Mouse (Mus musculus) layer of hippocampus, adult 11-12 months (tissue): ENCODE measurements around the gene Lypd4.
"Not testable (repeated sequence)": the region's sequence is repeated elsewhere in the genome, so short reads cannot be mapped to it uniquely, and the experiment has no call there.

Experiments
- DNase-seq: peaks from one replicate; pipeline ENCODE4 v3.0.0; 2022; ENCODE audit warnings: low spot score

Lypd4 gene

DNA sequence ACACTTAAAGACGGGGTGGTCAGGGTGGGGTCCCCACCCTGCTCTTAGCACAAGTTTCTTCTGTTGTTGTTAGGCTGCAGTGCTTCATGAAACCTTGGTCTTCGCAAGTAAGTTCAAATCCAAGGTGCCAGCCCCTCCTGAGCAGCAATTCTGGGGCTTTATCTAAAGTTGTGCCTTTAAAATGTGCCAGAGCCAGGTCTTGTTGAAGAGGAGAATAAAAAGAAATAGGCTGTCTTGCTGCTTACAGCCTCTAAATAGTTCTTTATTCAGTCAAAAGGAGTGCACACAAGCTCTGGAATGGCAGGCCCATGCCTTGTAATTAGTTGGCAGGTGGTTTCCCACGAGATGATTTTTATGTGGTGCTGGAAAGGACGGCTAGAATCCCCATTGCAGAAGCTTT, 17.4 kb upstream of the Lypd4 start:
- no peak for DNase-seq

DNA sequence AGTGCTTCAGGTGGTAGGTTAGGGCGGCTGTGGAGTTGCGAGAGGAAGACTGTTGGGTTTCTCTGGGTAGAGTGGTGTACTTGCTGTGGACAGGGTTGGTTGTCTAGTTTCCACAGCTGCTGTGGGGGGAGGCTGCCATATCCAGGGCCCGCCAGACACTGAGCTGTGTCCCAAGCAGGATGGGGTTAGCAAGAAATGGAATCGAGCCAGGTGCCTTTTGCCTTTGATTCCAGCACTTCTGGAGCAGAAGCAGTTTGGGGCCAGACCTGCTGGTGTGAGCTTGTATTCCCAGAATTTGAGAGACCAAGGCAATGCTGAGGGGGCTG, 16.5 kb upstream of the Lypd4 start:
- no peak for DNase-seq

DNA sequence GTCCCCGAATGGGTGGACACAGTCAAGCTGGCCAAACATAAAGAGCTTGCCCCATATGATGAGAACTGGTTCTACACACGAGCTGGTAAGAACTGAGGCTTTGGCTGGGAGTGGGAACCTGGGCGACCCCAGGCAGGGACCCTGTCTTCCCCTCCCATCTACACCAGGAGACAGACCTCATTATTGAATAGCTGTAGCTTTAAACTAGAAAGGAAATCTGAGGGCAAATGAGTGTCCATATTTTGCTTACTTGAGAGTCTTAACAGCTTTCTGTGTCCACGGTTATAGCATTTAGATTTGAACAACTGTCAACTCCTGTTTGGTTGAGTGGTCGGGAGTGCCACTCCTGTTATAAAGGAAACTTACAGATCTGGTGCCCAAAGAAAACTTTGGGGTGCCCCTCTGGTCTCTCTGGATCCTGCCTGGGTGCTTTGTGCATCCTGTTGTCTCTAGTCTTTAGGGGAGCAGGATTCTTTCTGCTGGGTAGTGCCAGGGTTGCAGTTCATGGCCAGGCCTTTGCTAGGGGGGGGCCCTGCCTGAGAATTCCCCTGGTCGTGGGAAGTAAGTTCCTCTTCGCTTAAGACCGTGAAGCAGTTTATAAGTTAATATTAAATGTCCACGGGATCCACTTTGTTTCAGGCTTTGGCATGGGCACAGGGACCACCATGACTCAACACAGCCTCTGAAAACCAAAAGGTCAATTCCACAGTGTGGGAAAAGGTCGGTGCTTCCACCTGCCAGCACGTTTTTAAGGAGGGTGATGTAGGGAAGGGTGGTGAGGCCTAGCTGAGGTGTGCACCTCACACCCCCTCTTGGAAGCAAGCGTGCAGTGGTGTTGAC, 15.9 kb upstream of the Lypd4 start:
- no peak for DNase-seq

DNA sequence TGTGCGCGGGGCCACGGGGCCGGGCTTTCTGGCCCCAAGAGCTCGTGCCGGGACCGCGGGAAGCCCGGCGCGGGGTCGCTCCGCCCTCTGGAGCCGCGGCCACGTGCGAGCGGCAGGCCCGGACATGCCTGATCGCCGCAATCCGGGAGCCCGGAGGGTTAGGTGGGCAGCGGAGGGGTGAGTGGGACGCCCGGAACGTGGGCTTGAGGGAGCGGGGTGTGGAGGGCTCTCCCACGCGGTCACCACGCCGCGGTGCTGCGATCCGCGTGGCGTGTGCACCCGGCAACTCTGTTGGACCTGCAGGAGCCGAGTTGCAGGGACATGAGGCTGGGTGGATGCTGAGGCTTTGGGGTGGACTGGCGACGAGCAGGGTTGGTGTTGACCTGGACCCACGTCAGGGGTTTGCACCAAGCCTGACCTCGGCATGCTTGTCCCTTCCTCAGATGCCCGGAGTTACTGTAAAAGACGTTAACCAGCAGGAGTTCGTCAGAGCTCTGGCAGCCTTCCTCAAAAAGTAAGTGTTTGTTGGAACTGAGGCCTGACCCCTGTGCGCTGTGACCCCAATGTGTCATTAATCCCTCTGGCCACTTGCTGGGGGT, 15.1 kb upstream of the Lypd4 start:
- no peak for DNase-seq

DNA sequence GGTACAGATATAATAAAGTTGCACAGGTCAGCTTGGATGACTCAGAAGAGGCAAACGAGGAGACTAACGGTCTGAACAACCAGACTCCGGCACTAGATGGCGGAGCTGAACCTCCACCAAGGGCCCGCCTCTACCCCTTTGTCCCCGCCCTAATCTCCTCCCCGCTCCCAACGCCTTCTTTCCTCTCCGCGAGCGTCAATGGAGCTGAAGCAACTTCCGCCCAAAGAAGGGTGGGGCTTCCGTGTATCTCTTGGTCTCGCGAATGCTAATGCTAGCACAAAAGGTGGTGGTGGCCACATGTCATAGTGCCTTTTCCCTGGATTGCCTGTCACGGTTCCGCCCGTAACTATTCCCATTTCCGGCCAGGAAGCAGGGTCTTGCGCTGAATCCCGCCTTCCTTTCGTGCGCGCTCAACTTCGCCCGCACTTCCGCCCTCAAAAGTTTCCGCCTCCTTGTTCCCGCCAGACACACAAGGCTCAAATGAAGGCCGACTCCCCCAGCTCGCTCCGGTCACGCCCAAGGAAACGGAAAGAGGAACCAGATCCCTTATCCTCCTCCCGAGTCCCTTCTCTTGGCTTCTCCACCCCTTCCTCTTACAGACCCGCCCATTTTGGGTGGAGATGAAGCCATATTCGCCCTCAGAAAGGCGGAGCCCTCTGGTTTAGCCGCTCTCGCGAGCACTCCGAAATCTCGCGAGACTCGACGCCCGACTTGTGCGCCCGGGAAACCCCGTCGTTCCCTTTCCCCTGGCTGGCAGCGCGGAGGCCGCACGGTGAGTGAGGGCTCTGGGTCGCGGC, 14.4 kb upstream of the Lypd4 start, which contains the start of gene Rps19:
Gene Rps19, plus strand, starts transcription at position 476 of the 797 bp plus-strand sequence.
- DNase-seq: peak; percentile 99

DNA sequence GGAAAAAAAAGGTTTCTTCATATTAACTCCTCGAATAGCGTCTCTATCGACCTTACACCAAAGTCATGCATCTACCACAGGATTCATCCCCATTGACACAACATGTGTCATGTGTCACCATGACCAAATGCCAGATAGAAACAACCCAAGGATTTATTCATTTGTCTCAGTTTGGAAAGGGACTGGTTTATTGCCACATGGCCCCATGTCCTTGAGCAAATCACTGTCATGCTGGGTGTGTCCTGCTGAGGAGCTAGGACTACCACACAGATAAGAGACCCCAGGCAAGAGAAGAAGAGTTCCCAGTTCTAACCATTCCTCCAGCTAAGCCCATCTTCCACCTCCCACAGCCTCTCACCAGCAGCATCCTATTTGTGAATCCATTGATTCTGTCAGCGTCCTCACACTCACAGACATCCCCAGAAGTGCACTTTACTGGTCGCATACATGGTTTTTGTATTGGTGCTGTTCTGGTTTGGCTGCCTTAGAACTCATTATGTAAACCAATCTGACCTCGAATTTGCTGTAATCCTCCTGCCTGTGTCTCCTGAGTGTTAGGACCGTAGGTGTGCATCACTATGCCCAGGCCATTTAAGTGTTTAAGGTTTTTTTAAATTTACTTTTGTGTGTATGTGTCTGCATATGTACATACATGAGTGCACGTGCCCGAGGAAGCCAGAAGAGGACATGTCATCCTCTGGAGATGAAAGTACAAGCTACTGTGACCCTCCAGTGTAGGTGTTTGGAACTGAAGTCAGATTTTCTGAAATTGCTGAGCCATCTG, 12.9 kb upstream of the Lypd4 start:
- no peak for DNase-seq

DNA sequence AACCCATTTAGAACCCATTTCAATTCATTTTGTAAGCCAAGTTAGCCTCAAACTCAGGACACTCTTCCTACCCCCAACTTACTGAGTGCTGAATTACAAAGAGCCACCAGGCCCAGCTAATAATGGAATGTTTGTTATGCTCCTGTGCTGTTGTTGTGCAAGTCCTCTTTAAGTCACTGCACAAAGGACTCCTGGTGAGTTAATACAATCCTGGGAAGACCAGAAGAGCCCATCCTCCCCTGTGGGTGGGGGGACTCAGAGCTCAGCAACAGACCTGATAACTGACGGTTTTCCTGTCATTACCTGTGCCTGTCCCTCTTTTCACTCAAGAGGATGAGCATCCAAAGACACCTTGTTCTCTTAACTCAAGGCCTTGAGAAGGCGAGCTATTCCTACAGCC, 9.9 kb upstream of the Lypd4 start:
- DNase-seq: no peak

DNA sequence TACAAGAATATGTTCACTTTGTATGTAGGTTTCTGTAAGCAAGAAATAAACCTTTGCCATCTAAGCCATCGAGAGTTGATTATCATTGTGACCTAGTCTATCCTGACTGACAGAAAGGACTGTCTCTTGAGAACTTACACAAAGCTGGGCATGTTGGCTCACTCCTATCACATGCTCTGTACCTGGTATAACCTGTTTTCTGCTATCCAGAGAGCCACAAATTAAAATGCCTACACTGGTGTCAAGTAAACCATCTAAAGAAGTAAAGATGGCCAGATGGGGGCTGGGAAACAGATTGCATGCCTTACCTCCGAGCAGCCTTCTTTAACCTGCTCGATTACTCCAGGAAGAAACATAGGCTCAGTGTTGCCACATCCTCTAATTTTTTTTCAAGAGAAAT, 7.8 kb upstream of the Lypd4 start:
- no peak for DNase-seq

DNA sequence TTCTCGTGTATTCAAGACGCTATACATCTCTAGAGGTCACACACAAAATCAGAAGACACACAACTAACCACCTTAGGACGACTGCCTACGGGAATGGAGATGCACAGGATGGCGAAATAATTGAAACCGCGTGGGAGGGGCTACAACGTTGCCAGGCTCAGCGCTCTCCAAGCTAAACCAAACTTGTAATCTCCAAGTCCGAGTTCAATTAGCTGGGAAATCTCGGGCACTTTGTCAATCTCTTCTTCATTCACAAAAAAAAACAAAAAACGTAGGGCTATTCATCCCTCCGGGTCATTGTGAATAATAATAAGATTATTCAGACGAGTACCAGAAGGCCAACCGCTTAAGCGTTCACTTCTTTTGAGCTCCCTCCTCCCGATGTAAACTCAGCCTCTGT, 661 bp downstream of the Lypd4 start:
- DNase-seq: no peak

DNA sequence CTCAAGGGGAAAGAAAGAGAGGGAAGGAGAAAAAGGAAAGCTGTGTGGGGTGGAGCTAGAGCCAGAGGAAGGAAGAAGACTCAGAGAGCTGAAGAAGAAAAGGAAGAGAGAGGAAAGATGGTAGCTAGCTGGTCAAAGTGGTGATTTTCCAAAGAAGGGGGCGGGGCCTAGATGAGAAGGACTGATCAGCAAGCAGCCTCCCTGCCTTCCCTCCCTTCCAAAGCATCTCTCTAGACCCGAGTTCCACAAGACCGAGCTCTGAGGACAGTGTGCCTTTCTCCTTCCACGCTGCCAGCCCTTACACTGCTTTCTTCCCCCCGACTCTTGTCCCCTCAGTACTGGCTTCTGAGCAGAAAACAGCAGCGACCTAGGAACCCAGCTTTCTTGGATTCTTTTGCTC, 5.6 kb downstream of the Lypd4 start:
- DNase-seq: no peak

DNA sequence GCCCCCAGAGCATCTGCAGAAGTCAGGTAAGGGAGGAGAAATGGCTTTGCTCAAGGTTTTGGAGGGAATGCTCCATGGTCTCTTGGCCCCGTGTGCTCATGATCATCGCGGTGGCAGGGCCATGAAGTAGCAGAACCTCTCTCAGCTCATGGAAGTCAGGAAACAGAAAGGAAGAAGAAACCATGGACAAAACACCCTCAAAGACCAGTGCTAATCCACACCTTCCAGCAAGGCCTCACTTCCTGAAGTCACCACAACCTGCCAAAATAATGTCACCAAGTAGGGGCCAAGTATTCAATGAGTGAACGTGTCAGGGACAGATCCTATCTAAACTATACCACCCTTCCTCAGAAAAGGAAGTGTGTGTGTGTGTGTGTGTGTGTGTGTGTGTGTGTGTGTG, 6.9 kb downstream of the Lypd4 start:
- DNase-seq: no peak

DNA sequence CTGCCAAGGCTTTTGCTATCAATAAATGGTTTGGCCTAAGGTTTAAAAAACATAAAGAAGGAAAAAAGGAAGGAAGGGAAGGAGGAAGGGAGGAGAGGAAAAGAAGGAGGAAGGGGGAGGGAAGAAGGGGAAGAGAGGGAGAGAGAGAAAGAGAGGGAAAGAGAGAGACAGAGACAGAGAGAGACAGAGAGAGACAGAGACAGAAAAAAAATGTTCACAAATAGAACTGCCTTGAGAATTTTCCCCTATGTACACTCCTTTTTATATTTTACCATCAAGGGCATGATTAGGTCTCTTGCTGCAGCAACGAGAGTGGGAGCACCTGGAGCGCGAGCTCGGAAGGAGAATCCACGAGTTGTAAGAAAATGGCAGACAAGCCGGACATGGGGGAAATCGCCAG, 7.8 kb downstream of the Lypd4 start, which contains the start of gene Gm9844:
Gene Gm9844, plus strand, starts transcription at position 301 of the 400 bp plus-strand sequence.
- no peak for DNase-seq

DNA sequence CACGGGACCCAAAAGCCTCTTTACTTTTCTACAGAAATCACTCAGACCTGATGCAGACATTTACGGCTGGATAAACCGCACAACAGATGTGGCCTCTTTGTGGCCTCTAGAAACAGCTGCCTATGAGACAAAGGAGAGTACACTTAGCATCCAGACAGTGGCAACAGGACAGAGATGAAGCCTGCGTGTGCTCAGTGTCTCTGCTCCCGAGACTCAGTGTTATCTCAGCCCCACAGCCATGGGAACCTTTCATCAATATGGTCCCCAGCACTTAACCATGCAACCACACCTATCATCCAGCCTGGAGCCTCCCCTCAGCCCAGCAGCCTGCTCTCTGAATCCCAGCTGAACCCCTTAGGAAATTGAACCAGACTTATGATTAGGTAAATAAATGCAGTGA, 10.5 kb downstream of the Lypd4 start:
- DNase-seq: no peak

DNA sequence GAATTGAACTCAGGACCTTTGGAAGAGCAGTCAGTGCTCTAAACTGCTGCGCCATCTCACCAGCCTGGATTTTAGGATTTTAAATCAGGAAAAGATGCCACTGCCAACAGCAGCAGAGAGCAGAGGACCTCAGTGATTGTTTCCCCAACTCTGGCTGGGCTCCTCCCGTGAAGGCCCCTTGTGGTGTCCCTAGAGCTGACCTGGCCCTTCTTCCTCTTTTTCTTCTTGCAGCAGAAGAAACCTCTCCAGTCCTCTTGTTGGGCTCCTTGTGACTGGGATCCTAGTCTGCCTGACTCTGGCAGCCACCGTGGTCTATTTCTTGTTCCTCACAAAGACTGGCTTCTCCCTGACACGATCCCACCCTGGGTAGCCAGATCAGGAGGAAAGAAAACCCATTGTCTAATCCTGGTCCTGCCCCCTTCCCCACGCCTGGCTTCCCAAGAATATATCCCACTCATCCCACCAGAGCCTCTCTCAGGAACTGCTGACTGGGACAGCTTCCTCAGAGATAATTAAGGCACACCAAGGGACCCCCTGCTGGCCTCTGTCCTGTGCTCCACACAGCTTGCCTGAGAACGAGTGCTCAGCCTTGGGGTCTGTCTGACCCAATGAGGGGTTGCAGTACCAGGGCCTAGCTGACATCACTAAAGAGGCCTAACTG, 13.2 kb downstream of the Lypd4 start:
- DNase-seq: no peak

DNA sequence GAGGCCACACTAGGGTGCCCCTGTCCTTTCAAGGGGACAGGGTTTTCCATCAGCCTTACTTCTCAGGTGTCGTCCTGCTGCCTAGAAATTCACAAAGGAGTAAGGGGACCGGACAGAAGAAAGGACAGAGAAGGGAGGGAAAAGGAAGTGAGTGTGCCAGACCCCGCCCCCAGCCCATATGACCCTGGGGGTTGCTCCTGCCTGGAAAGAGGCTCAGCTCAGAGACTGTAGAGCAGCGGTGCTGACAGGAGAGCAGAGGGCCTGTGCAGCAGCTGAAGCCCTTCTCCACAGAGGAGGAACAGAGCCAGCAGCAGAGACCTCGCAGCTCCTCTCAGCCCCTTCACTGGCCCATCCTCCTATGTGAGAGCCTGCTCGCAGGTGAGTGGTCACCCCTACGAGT, 16.0 kb downstream of the Lypd4 start:
- no peak for DNase-seq

DNA sequence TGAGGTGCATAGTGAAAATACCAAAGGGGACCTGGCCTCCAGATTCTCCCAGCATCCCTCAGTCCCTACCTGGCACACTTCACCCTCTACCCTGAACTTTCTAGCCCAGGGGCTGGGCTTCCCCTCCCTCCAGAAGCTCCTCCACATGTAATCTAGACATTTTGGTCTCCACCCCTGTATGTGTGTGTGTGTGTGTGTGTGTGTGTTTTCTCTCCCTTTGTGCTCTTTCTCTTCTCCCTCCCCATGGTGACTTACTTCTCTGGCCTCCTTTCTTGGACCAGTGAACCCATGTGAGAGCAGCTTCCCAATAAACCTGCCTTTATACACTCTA, 16.5 kb downstream of the Lypd4 start:
- DNase-seq: no peak

DNA sequence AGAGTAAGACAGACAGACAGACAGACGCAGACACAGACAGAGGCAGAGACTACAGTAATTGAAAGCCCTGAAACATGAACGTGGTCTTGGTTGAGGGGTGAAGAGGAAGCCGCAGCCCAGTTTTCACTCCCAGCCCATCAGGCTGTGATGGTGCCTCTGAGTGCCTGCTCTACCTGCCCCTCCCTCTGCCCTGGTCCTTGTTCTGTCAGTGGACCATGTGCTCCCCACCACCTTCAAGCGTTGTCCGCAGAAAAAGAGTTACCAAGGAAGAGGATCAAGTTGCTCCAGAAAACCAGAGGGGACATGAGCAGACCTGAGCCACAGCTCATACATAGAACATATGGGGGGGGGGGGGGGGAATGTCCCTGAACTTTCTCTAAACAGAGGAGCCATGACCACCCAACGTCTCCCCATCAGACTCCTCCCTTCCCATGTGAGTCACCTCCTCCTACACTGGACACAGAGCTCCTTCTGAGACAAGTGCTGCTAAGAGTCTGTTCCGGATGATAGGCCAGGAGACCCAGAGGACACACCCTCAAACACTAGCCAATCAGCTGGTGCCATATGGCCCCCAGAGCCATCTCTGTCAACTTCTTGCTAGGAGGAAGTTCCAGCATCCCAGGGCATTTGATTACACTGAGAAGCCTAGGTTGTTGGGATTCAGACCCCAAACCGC, 17.0 kb downstream of the Lypd4 start:
- DNase-seq: no peak

DNA sequence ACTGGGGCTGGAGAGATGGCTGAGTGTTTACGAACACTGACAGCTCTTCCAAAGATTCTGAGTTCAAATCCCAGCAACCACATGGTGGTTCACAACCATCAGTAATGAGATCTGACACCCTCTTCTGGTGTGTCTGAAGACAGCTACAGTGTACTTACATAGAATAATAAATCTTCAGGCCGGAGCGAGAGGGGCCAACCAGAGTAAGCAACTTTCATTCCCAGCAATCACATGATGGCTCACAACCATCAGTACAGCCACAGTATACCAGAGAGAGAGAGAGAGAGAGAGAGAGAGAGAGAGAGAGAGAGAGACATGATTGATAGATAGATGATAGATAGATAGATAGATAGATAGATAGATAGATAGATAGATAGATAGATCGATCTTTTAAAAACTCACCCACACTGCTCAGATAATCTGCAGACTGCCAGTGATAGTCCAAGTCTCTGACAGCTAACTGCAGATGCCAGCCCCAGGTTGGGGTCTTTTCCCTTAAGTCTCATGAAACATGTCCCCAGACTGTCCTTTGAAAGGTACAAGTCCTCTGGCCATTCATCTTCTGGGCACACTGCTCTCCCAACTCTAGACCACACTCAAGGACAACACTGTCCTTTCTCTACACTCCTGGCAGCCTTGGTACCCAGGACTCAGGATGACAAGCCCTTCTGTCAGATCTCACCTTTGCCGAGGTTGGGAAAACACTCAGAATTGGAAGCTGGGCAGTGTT, 18.0 kb downstream of the Lypd4 start:
- DNase-seq: no peak

DNA sequence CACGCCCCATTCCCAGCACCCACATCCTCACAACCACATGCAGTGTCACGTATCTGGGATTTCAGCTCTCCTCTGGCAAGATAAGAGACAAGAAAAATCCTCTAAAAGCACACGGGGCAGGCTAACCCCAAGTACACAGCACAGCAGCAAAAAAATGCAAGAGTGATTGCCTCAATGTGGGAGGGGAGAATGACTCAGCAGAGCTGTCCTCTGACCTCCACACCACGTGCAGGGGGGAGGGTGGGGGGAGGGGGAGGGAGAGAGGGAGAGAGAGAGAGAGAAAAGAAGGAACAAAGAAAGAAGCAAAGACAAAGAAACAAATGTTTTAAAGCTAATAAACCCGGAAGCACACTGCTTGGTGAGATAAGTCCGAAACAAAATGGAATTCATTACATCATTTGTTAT, 18.8 kb downstream of the Lypd4 start:
- no peak for DNase-seq

DNA sequence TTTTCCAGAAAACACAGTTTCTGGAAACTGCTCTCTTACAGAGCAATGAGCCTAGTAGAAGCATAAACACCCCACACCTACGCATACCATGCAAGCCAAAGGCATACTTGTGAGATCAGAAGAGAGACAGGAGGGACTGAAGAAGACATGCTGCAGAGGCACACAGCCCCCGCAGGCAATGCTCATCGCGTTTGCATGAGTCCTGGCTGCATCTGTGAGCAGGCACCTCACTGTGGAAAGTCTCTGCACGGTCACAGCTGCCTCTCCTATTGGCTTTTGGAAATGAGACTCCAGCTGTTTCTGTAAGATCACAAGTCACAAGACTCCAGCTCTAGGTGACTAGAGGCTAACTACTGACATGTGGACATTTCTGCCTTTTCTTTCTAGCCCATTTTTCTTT, 19.6 kb downstream of the Lypd4 start:
- peak; percentile 22 for DNase-seq

DNA sequence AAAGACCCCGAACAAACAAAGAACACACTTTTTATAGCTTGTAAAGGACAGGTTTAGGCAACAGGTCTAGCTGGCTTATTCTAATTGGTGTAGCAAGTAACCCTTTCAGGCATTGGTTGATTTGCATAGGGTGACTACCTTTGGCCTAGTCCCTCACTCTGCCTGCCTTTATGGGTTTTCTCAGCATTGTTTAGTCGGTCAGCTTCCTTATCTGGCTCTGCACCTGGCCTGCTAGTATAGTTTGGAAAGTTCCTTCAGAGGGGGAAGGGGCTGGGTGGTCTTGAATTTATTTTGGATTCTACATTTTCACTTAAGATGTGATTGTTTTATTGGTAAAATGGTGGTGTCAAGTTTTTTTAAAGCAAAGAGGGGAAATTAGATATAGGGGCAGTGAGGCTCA, 23.2 kb downstream of the Lypd4 start:
- DNase-seq: not testable (repeated sequence)
